Mouse (Mus musculus) midbrain, embryonic 11.5 days (tissue): ENCODE results near the gene Hpdl. TPM values are rescaled to one million over a fixed set of nuclear protein-coding genes. Genes with fewer than 3 reads are reported as not detected.

Experiments
- ATAC-seq: fragments of 200-750 bp; cut with Nextera tagmentation; 2 replicates; pipeline ENCODE4 v1.8.0; 2017; ENCODE audit warnings: moderate TSS enrichment, moderate library complexity; ENCODE audit not compliant: low FRiP score
- DNase-seq: peaks from one replicate; pipeline ENCODE4 v3.0.0; 2015; ENCODE audit warnings: low spot score; ENCODE audit errors: missing footprints
- H3K27ac ChIP-seq: fragments of 300-500 bp; sonication (generic); 2 replicates; pipeline ENCODE4 v1.5.1; 2014; ENCODE audit warnings: low read depth, low read length
- H3K27me3 ChIP-seq: fragments of 300-500 bp; sonication (generic); 2 replicates; pipeline ENCODE4 v1.6.1; 2014; ENCODE audit warnings: mild to moderate bottlenecking, low read length, moderate library complexity, mixed read lengths; ENCODE audit not compliant: control insufficient read depth, insufficient read depth
- H3K36me3 ChIP-seq: fragments of 300-500 bp; sonication (generic); 2 replicates; pipeline ENCODE4 v1.6.1; 2014; ENCODE audit warnings: mild to moderate bottlenecking, low read length, moderate library complexity, mixed read lengths; ENCODE audit not compliant: control insufficient read depth, insufficient read depth
- H3K4me1 ChIP-seq: fragments of 300-500 bp; sonication (generic); 2 replicates; pipeline ENCODE4 v1.6.1; 2014; ENCODE audit warnings: low read length; ENCODE audit not compliant: control insufficient read depth, insufficient read depth
- H3K4me2 ChIP-seq: fragments of 300-500 bp; sonication (generic); 2 replicates; pipeline ENCODE4 v1.6.1; 2014; ENCODE audit warnings: mild to moderate bottlenecking, moderate library complexity
- H3K4me3 ChIP-seq: fragments of 300-500 bp; sonication (generic); 2 replicates; pipeline ENCODE4 v1.5.1; 2014; ENCODE audit warnings: low read depth, low read length
- H3K9ac ChIP-seq: fragments of 300-500 bp; sonication (generic); 2 replicates; pipeline ENCODE4 v1.6.1; 2014; ENCODE audit warnings: low read length
- H3K9me3 ChIP-seq: fragments of 300-500 bp; sonication (generic); 2 replicates; pipeline ENCODE4 v1.6.1; 2016; ENCODE audit warnings: low read length; ENCODE audit not compliant: control insufficient read depth
- WGBS: fragments of 180-500 bp; shearing (Covaris S2); extraction: QIAGEN DNeasy Blood & Tissue Kit; methylation state at CpG from one replicate; pipeline ENCODE4 v1.1.7; 2014; 5-methylcytosine and 5-hydroxymethylcytosine counted together
- polyA plus RNA-seq: library from polyadenylated mRNA; unstranded; fragments of >200 nt; fragmentation: Nextera tagmentation; extraction: Ambion mirVana; gene quantifications from 2 replicates; pipeline ENCODE4 v1.2.1, GENCODE M21; 2014

Hpdl gene
- 0.51 and 0.81 TPM in 2 replicates for polyA plus RNA-seq

- peak within 1 kb of the TSS; percentile 42 for H3K4me3 ChIP-seq
- 0 out of 2 replicates have a peak, but pooled peaks cover 3% of the 10 kb centered on the region for H3K36me3 ChIP-seq
- 12% methylated on average over 9 of the region's 9 CpGs for WGBS
- ATAC-seq (no peak; the same call in 1 of the 2 replicates), DNase-seq (no peak)
- H3K27me3 ChIP-seq, result peaks cover 14% of the 10 kb centered on the region
- no peak within 1 kb of the TSS for H3K27ac ChIP-seq
- H3K9me3 ChIP-seq, result no peaks in the 10 kb centered on the region
- peaks cover 11% of the 10 kb centered on the region for H3K4me1 ChIP-seq
- peak within 1 kb of the TSS; percentile 96 for H3K4me2 ChIP-seq
- H3K9ac ChIP-seq, result peak within 1 kb of the TSS; percentile 63
Measured at GRCm38 (mm10) chr4:116821694-116822016, at the start of gene Hpdl. Gene Hpdl, minus strand, starts transcription at chr4:116821707.

GRCm38 (mm10) chr4:116869898-116870297 is 48.4 kb upstream of the Hpdl start:
- WGBS, result 73% methylated on average over 3 of the region's 3 CpGs
- ATAC-seq, result no peak

GRCm38 (mm10) chr4:116862023-116862422 is 40.5 kb upstream of the Hpdl start:
- WGBS, result 78% methylated on average over 8 of the region's 8 CpGs

More at GRCm38 (mm10) chr4:116869898-116870297, 48.4 kb upstream of the Hpdl start:
- Histone ChIP-seq H3K4me2 (no peak overlapping the region), H3K9ac (no peak overlapping the region), H3K27me3 (no peaks in the 10 kb centered on the region), H3K36me3 (no peaks in the 10 kb centered on the region), H3K4me3 (no peak overlapping the region), H3K9me3 (no peaks in the 10 kb centered on the region), H3K27ac (no peak overlapping the region), H3K4me1 (no peaks in the 10 kb centered on the region)
- DNase-seq, result peak; percentile 23

GRCm38 (mm10) chr4:116859711-116860110 is 38.2 kb upstream of the Hpdl start:
- Histone ChIP-seq H3K27ac (no peak overlapping the region), H3K27me3 (no peaks in the 10 kb centered on the region), H3K4me1 (no peaks in the 10 kb centered on the region; the same call in 1 of the 2 replicates), H3K4me2 (no peak overlapping the region), H3K4me3 (no peak overlapping the region), H3K9me3 (no peaks in the 10 kb centered on the region), H3K9ac (no peak overlapping the region), H3K36me3 (no peaks in the 10 kb centered on the region)
- no peak for ATAC-seq
- peak; percentile 59 for DNase-seq
- WGBS, result 77% methylated on average over 5 of the region's 5 CpGs

More at GRCm38 (mm10) chr4:116862023-116862422, 40.5 kb upstream of the Hpdl start:
- no peak overlapping the region for H3K9ac ChIP-seq
- no peak overlapping the region for H3K4me3 ChIP-seq
- H3K36me3 ChIP-seq, result no peaks in the 10 kb centered on the region
- ATAC-seq (no peak), DNase-seq (no peak)
- no peaks in the 10 kb centered on the region for H3K27me3 ChIP-seq
- H3K4me1 ChIP-seq, result no peaks in the 10 kb centered on the region
- H3K4me2 ChIP-seq, result no peak overlapping the region
- H3K27ac ChIP-seq, result no peak overlapping the region
- H3K9me3 ChIP-seq, result no peaks in the 10 kb centered on the region

- Histone ChIP-seq H3K36me3 (no peaks in the 10 kb centered on the region), H3K4me2 (no peak overlapping the region), H3K27me3 (no peaks in the 10 kb centered on the region), H3K4me3 (no peak overlapping the region), H3K27ac (no peak overlapping the region), H3K4me1 (peaks cover 11% of the 10 kb centered on the region), H3K9me3 (no peaks in the 10 kb centered on the region), H3K9ac (no peak overlapping the region)
- ATAC-seq, result no peak
- 85% methylated on average over 10 of the region's 10 CpGs for WGBS
- DNase-seq, result peak; percentile 54
Measured at GRCm38 (mm10) chr4:116857203-116857602, 35.7 kb upstream of the Hpdl start.

- Histone ChIP-seq H3K36me3 (no peaks in the 10 kb centered on the region), H3K4me1 (peaks cover 11% of the 10 kb centered on the region), H3K9ac (no peak overlapping the region), H3K27ac (no peak overlapping the region), H3K27me3 (no peaks in the 10 kb centered on the region), H3K4me3 (no peak overlapping the region), H3K9me3 (no peaks in the 10 kb centered on the region), H3K4me2 (no peak overlapping the region)
- ATAC-seq (peak; percentile 70), DNase-seq (peak; percentile 89)
- WGBS, result 15% methylated on average over 2 of the region's 2 CpGs
Measured at GRCm38 (mm10) chr4:116854286-116854685, 32.8 kb upstream of the Hpdl start.

- no peak overlapping the region for H3K4me3 ChIP-seq
- no peaks in the 10 kb centered on the region for H3K9me3 ChIP-seq
- H3K36me3 ChIP-seq, result no peaks in the 10 kb centered on the region
- no peak overlapping the region for H3K27ac ChIP-seq
- H3K9ac ChIP-seq, result no peak overlapping the region
- DNase-seq, result no peak
- H3K4me2 ChIP-seq, result no peak overlapping the region
- peaks cover 11% of the 10 kb centered on the region for H3K4me1 ChIP-seq
- no peak for ATAC-seq
- H3K27me3 ChIP-seq, result no peaks in the 10 kb centered on the region
- 87% methylated on average over 3 of the region's 3 CpGs for WGBS
Measured at GRCm38 (mm10) chr4:116849901-116850300, 28.4 kb upstream of the Hpdl start.

- H3K36me3 ChIP-seq, result no peaks in the 10 kb centered on the region
- no peak overlapping the region for H3K9ac ChIP-seq
- H3K9me3 ChIP-seq, result no peaks in the 10 kb centered on the region
- ATAC-seq (no peak), DNase-seq (peak; percentile 44)
- no peak overlapping the region for H3K4me3 ChIP-seq
- 89% methylated on average over 3 of the region's 3 CpGs for WGBS
- H3K27me3 ChIP-seq, result no peaks in the 10 kb centered on the region
- no peak overlapping the region for H3K27ac ChIP-seq
- H3K4me2 ChIP-seq, result no peak overlapping the region
- no peaks in the 10 kb centered on the region for H3K4me1 ChIP-seq
Measured at GRCm38 (mm10) chr4:116844324-116844723, 22.8 kb upstream of the Hpdl start.

GRCm38 (mm10) chr4:116840841-116841240 is 19.3 kb upstream of the Hpdl start:
- Histone ChIP-seq H3K4me1 (no peaks in the 10 kb centered on the region), H3K4me3 (no peak overlapping the region), H3K27me3 (no peaks in the 10 kb centered on the region), H3K27ac (no peak overlapping the region), H3K4me2 (no peak overlapping the region), H3K36me3 (no peaks in the 10 kb centered on the region), H3K9ac (no peak overlapping the region), H3K9me3 (no peaks in the 10 kb centered on the region)
- DNase-seq (peak; percentile 72), ATAC-seq (no peak)
- WGBS, result 86% methylated on average over 6 of the region's 6 CpGs
